Mouse (Mus musculus) urinary bladder, postnatal 14 days (tissue): ENCODE results near the gene Myt1l.

Experiments used
- DNase-seq: peaks from one replicate; pipeline ENCODE4 v3.0.0; 2021; ENCODE audit warnings: low spot score

Myt1l gene

GRCm38 (mm10) chr12:29723722-29724338 is 195.6 kb downstream of the Myt1l start:
- DNase-seq = no peak

DNA sequence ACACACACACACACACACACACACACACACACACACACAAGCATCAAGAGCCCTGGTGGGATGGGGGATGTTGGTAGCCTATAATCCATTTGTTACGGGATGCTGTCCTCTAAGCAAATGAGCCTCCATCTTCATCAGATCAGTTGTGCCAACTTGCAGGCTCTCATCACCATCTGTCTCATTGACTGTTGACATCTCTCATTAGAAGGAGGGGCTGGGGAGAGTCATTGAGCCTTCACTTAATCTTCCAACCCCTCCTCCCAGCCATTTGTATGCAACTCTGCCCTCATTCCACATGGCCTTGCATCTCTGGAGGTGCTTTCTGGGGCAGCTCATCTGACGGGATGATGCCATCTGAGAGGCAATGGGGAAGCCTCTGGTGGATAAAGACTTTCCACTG is 200.1 kb downstream of the Myt1l start:
- no peak for DNase-seq

GRCm38 (mm10) chr12:29740346-29741025 is 212.3 kb downstream of the Myt1l start:
- DNase-seq = no peak

DNA sequence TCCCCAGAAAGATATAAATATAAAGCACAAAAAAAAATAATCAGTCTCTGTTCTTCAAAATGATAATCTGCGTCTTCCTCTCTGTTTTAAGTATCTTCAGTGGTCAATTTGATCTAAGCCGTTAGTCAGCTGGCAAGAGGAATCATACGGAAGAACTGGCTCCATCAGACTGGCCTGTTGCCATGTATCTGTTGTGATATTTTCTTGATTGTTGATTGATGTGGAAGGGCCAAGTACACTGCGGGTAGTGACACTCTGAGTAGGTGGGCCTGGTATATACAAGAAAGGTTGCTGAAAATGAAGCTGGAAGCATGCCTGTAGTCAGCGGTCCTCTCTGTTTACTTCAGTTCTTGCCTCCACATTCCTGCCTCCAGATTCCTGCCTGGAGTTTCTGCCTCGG is 213.0 kb downstream of the Myt1l start:
- DNase-seq = no peak

DNA sequence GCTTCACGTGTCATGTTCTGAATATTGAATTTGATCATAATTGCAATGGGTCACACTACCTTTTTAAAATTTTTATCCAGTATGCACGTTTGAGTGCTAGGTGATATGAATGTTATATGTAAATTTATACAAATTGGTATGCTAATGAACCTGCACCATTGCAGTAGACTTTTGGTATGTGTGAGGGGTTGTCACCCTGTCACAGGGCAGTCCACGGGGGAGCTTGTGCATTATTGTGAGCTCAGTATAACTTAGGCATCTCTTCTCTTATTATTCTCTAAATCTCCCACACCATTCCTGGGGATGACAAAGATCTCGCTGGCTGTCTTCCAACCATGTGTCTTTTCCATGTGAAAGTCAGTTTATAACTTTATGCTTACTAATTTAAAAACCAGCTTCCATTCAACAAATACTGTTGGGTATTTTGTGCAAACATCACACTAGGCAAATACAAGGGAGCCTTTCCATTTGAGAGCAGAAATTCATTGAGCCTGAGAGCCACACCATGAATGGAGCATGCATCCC is 222.5 kb downstream of the Myt1l start:
- DNase-seq = no peak

- no peak for DNase-seq
Observed at GRCm38 (mm10) chr12:29755086-29755871, 227.1 kb downstream of the Myt1l start.

GRCm38 (mm10) chr12:29755872-29756265 is 227.7 kb downstream of the Myt1l start:
- no peak for DNase-seq

- no peak for DNase-seq
Observed at GRCm38 (mm10) chr12:29760611-29761010, 232.4 kb downstream of the Myt1l start.

- DNase-seq = no peak
Observed at GRCm38 (mm10) chr12:29766158-29766557, 238.0 kb downstream of the Myt1l start.

- no peak for DNase-seq
Observed at GRCm38 (mm10) chr12:29771791-29772190, 243.6 kb downstream of the Myt1l start.

DNA sequence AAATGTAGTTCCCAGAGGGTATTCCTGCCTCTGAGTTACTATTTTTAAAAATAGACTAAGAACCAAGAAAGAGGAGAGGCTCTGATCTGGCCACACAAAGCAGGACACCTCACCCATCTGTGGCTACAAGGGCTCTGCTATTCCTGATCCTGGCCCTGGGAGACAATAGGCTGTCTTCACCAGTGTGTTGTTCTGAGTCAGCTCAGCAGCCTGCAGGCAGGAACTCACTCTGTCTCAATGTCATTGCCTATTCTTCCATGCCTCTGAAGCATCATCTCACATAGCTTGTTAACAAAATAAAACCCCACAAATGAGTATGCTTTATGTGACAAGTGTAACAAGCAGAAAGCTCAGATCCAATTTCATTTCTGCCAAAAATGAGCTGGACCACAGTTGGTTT is 244.2 kb downstream of the Myt1l start:
- DNase-seq = no peak

- DNase-seq = no peak
Observed at GRCm38 (mm10) chr12:29778901-29779300, 250.7 kb downstream of the Myt1l start.

GRCm38 (mm10) chr12:29789319-29790050 is 261.3 kb downstream of the Myt1l start:
- DNase-seq = peak; percentile 26

GRCm38 (mm10) chr12:29790051-29790386 is 261.8 kb downstream of the Myt1l start:
- DNase-seq = no peak

DNA sequence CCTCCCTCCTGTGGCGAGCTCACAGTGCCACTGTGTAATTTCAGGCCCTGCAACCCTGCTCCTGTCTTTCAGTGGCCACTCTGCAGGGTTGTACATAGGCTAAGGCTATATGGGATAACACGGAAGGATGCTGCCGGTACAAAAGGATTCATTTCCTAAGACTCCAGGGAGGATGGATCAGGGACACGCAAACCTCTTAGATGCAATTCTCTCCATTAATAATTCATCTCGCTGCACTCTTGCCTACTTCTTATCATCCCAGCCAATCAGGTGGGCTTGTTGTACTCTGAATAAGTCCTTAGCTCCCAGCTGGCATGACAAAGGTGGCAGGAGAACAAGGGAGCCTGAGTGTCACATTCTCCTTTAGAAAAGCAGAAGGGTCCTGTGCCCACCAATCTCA is 264.8 kb downstream of the Myt1l start:
- DNase-seq = no peak

GRCm38 (mm10) chr12:29795107-29795673 is 267.0 kb downstream of the Myt1l start:
- DNase-seq = no peak

DNA sequence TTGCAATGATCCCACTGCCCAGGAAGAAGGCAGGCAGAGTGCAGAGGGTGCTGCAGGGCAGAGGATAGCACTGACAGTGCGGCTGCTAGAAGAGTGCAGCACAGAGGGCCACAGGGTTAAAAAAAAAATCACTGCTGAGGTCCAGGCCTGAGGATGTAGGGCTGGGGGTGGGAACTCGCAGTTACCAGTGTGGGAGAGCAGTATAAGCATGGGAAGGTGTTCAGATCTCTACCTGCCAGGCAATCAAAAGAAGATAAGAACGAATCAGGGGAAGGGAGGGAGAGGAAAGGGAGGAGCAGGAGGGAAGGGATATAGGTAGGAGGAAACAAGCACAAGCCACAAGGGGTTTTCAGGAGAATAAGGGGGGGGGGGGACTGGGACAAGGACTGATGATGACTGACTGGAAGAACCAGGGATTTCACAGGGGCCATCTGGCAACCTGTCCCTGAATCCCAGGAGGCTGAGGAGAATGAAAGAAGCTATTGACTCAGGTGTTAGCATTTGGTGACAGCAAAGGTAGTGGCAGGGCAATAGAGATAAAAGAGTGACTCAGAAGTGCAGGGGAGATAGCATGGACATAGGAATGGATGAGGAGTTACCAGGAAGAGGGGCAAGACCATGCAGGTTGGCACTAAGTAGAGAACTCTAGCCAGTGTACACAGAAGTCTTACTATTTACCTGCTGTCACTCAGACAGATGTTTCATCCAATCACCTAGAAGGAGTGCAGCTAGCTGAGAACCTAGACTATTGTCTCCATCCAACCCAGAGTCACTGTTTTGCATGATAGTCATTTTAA is 270.6 kb downstream of the Myt1l start:
- no peak for DNase-seq

DNA sequence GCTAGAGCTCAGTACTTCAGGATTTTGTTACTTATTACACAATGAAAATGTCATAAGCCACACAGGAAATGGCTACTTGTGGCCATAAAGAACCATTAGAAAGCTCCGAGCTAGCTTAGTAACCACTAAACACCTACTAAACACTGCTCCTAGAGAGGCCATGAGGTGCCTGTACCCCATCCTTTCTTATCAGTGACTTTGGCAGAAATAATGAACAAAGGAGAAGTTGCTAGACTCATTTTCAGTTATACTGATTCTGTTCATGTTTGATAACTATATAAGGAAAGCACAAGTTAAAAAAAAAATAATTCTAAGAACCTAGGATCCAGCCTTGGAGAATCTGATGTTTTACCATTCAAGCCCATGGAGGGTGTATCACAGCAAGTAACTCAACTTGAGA is 278.2 kb downstream of the Myt1l start:
- DNase-seq = no peak

- no peak for DNase-seq
Observed at GRCm38 (mm10) chr12:29809569-29810185, 281.5 kb downstream of the Myt1l start.

DNA sequence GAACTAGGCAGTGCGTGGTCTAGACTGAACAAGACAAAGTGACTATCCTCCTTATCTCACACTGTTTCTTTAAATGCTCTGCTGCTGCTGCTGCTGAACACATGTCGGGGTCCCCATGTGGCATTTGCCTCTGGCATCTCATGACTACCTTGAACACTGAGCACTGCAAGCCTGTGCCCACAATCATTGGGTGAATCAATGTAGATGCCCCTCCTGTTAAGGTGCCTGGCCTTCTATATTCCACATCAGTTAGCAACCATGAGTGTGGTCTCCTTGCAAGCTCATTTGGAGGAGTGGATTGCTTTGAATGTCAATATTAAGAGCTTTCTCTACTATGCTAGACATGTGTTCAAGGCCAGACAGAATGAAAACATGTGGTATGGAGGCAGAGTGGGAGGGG is 287.3 kb downstream of the Myt1l start:
- DNase-seq = no peak

GRCm38 (mm10) chr12:29816130-29816529 is 287.9 kb downstream of the Myt1l start:
- no peak for DNase-seq
